Mouse (Mus musculus) adrenal gland, adult 18-20 months (tissue): ENCODE results near the gene Vps54. TPM values are rescaled to one million over a fixed set of nuclear protein-coding genes. Genes with fewer than 3 reads are reported as not detected.
A peak's percentile ranks its signal among the peaks of the same experiment; 100 is the strongest.
"Not testable (repeated sequence)": the region's sequence is repeated elsewhere in the genome, so short reads cannot be mapped to it uniquely, and the experiment has no call there.

Experiments
- DNase-seq, 2 experiments: peaks; one replicate each; pipeline ENCODE4 v3.0.0; 2021 to 2022; ENCODE audit warnings: low spot score in 2 of 2
- long read RNA-seq, 2 experiments: library from polyadenylated mRNA; stranded (forward); transcript quantifications; one replicate each; pipeline ENCODE4 v2.0.0; 2021
- total RNA-seq, 2 experiments: library from RNA; stranded (reverse); gene quantifications; 1 replicate in 1 of 2; 2 replicates in 1 of 2; pipeline ENCODE4 v1.2.3; 2021

Vps54 gene
- 10 to 100 TPM; 31.3 to 33.8 TPM for total RNA-seq
- long read RNA-seq, experiment 1, full-length matches to known transcripts: 36 of 49 reads
- long read RNA-seq, experiment 1, partial matches to known transcripts: 4 of 49 reads
- long read RNA-seq, experiment 1, other reads (novel, unspliced or antisense): 9 of 49 reads
- long read RNA-seq, experiment 2, full-length matches to known transcripts: 51 of 79 reads
- long read RNA-seq, experiment 2, partial matches to known transcripts: 11 of 79 reads
- long read RNA-seq, experiment 2, other reads (novel, unspliced or antisense): 17 of 79 reads

GRCm38 (mm10) chr11:21239021-21239661 is at the start of gene Vps54:
Vps54 (plus strand) TSS chr11:21239281.
- peak; percentile 61 to 64 for DNase-seq

GRCm38 (mm10) chr11:21191821-21192220 is 47.3 kb upstream of the Vps54 start:
- DNase-seq: not testable (repeated sequence)

DNA sequence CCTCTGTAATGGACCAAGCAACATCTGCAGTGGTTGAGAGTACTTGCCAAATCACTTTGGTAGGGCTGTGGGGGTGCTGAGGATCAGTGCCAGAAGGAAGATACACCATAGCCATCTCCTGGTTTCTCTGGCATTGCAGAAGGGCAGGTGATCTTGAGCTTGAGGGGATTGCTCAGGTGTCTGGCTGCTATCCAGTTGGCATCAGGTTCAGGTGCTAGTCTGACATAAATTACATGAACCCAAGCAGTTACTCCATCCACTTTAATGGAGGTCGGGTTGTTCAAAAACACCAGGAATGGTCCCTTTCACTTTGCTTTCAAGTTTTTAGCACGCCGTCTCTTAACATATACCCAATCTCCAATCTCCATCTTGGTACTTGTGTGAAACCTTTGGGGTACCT is 44.2 kb upstream of the Vps54 start:
- no peak for DNase-seq

DNA sequence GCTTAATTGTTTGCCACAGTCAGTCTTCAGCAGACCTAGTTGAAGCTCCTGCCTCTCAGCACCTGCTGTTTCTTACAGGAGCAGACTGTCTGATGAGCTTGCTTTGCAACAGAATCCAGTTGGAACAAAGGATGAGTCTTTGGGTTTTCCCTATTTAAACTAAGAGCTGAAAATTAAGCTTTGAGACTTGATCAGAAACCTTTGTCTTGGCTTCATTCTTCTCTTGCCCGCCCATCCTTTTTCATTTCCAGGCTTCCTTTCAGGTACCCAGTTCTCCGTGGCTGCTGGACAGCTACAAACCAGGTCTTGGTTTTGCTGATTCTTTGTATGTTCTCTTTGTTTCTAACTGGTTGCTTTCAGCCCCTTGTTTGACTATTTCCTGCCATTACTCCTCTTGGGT is 30.0 kb upstream of the Vps54 start:
- no peak for DNase-seq

GRCm38 (mm10) chr11:21209701-21210100 is 29.4 kb upstream of the Vps54 start:
- not testable (repeated sequence) for DNase-seq

- DNase-seq: no peak
Measured at GRCm38 (mm10) chr11:21217419-21217818, 21.7 kb upstream of the Vps54 start.

- DNase-seq: no peak
Measured at GRCm38 (mm10) chr11:21219281-21219680, 19.8 kb upstream of the Vps54 start.

DNA sequence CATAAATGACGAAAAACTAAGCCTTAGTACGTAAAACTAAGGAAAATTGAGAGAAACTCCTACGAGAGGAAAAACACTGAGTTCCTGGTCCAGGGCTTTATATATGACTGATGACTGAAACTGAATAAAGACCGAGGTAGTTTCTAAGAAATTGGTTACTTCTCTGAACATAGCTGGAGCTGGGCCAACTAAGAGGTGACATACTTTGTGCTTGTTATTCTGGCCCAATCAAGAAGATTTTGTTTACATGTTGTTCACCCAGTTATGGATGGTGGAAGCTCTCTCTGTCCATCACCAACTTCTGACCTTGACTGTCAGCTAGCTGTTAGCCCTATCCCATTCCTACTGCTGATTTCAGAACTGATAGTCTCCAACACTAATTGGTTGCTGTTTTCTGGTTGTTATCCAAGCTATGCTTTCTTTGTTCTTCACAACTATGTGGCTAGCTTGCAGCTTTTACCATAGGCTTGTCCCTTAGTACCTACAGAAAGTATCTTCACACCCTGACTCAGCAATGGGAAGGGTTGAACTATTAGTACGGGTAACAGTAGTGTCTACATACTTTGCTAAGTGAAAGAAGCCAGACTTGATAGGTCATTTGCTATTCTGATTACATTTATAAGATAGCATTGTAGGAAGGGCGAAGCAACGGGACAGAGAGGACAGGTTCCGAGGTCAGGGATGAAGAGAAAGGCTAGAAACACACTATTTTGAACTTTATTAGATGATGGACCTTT is 19.1 kb upstream of the Vps54 start:
- DNase-seq: no peak

DNA sequence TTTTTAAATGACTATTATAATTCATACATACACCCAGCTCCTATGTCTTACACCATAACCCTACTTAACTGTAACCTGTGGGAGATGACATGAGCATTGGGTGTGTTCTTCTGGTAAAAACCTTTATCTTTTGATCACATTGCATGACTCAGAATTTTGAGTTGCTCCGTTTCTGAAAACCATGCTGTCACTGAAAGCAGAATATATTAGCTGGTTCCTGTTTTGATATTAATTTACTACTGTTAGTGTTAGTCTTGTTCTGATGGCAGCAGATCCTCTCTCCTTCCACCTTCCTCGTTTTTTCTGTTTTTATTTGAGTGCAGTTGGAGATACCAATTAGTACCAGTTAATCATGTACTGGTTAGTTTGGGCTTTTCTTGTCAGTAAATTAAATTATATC is 18.3 kb upstream of the Vps54 start:
- no peak for DNase-seq

- DNase-seq: no peak
Measured at GRCm38 (mm10) chr11:21221396-21221795, 17.7 kb upstream of the Vps54 start.

- no peak for DNase-seq
Measured at GRCm38 (mm10) chr11:21222606-21223207, 16.4 kb upstream of the Vps54 start.

DNA sequence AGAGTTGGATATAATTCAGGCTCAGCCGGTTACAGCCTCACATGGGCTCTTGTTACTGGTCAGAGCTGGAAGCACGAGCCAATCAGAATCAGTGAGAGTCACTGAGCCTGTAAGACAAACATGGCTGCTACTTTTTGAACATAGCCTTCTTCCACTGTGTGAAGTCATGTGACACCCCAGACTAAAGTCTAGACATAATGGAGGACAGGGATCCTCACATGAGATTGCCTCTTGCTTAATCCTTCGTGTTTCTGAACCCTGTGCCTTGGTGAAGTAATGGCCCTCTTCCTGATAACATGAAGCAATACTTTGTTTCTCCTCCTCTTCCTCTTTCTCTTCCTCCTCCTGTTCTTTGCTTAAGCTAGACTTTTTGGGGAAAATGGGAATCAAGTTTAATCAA is 15.5 kb upstream of the Vps54 start:
- DNase-seq: no peak

- DNase-seq: no peak
Measured at GRCm38 (mm10) chr11:21224041-21224440, 15.0 kb upstream of the Vps54 start.

DNA sequence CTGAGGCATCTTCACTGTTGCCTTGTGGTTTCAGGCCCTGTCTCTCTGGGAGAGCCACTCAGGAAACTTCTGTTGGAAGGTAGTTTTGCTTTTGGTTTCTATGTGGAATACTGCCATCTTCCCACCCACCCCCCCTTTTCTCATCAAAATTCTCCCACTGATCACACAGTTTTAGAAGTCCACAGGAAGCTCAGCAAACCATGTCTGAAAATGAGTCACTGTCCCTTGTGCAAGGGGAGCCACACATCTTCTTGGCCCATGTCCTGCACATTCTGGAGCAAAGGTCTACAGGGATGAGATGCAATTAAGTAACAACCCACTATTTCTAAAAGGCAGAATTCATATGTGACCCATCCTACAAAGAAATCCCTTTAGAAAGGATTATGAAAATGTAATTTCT is 14.6 kb upstream of the Vps54 start:
- DNase-seq: no peak

GRCm38 (mm10) chr11:21224983-21225382 is 14.1 kb upstream of the Vps54 start:
- no peak for DNase-seq

- DNase-seq: no peak
Measured at GRCm38 (mm10) chr11:21235381-21235780, 3.7 kb upstream of the Vps54 start.

DNA sequence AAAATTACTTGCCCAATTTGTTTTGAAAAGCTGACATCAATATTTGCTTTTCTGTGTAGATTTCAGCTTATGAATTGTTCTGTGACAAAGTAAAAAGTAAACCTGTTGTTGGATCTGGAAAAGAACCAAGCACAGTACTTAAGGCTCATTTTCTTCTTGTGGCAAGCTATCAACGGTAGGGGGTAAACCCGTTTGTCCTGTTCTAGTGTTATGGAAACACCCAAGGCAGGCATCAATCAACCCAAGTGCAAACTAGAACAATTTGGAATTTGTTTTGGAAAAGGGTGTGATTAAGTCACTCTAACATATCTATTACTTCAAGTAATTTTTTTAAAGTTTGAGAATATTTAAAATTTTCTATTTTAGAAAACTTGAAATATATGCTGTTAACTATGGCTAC is 3.3 kb upstream of the Vps54 start:
- no peak for DNase-seq

GRCm38 (mm10) chr11:21236996-21237395 is 2.1 kb upstream of the Vps54 start:
- DNase-seq: no peak

DNA sequence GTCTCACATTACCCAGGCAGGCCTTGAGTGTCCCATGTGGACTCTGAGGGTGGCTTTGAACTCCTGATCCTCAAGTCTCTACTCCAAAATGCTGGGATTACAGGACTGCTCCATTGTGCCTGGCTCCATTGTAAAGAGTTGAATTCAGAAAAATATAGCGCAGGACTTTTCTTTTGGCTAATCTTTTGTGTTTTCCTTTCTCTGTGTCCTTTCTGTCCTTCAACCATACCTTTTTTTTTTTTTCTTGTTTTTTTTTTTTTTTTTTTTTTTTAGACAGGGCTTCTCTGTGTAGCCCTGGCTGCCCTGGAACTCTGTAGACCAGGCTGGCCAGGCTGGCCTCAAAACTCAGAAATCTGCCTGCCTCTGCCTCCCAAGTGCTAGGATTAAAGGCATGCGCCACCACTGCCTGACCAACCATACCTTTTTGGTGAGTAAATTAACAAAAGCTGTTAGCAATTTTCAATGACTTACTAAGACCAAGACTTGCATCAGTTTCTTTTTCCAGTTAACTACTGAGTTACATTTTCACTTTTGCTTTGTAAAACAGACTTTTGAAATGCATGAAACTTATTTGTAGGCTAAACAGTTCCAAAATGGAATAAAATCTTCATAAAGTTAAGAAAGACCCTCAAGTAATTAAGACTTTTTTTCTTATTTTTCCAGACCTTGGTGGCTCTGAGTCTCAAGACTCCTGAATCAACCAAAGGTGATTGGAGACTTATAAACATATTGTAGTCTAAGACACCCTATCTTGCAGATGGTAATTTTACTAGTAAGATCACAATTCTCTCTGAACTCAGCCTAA is 1.4 kb upstream of the Vps54 start:
- no peak for DNase-seq

- DNase-seq: no peak
Measured at GRCm38 (mm10) chr11:21238279-21239020, 631 bp upstream of the Vps54 start.
